Mouse (Mus musculus) thymus, adult 2 months (tissue): ENCODE measurements around the gene Fam126a.

ENCODE experiments used
- CTCF ChIP-seq: fragments of 200-500 bp; IDR thresholded peaks from 2 replicates; pipeline ENCODE4 v1.5.1; 2012; ENCODE audit warnings: mild to moderate bottlenecking, control low read depth, low read length, moderate library complexity, borderline replicate concordance; ENCODE audit not compliant: control insufficient read depth, poor library complexity, insufficient read depth; ENCODE audit errors: extremely low read depth
- POLR2A ChIP-seq: fragments of 200-500 bp; IDR thresholded peaks from 2 replicates; pipeline ENCODE4 v1.6.1; 2012; ENCODE audit warnings: mild to moderate bottlenecking, low read length, control low read depth, moderate library complexity; ENCODE audit not compliant: control insufficient read depth, poor library complexity, insufficient read depth; ENCODE audit errors: extremely low read depth

DNA sequence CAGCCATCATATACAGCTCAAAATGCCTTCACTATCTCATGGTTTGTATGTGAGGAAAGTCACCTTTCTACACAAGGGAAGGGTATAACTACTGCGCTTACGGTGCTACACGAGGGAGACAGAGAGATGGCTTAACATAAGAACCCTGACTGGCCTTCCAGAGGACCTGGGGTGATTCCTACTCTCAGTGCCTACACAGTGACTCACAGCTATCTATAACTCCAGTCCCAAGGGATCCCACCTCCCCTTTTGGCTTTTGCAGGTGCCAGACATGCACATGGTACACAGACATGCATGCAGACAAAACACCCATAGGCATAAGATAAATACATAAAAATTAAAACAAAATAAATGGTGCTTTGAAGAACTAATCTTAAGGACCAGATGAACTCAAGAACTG, 35.6 kb downstream of the Fam126a start:
- TF ChIP-seq CTCF: no peak
- TF ChIP-seq POLR2A: no peak
